Mouse (Mus musculus): ENCODE results near the gene Rnf150. TPM values are rescaled to one million over a fixed set of nuclear protein-coding genes. Genes with fewer than 3 reads are reported as not detected.

Rnf150 gene
- polyA plus RNA-seq, 1 experiment from 2014 or later, result 1.7 TPM

- H3K4me2 ChIP-seq (ENCODE audit: low read depth), result no peak overlapping the region
- no peak overlapping the region for H3K9ac ChIP-seq (ENCODE audit: low read length)
- DNase-seq (ENCODE audit: low spot score), result no peak
- H3K9me3 ChIP-seq (ENCODE audit: control insufficient read depth, low read length), result no peaks in the 10 kb centered on the region
- no peaks in the 10 kb centered on the region for H3K4me1 ChIP-seq (ENCODE audit: control insufficient read depth, insufficient read depth, low read length)
- no peak for ATAC-seq (ENCODE audit: insufficient read depth, low FRiP score, low TSS enrichment)
- no peaks in the 10 kb centered on the region for H3K27me3 ChIP-seq (ENCODE audit: control insufficient read depth, insufficient read depth, low read length)
- no peak overlapping the region for H3K4me3 ChIP-seq (ENCODE audit: low read depth, low read length)
- 87% methylated on average over 8 of the region's 8 CpGs for WGBS
- H3K36me3 ChIP-seq (ENCODE audit: control insufficient read depth, insufficient read depth, low read length), result no peaks in the 10 kb centered on the region
- no peak overlapping the region for H3K27ac ChIP-seq (ENCODE audit: low read depth, low read length)
Measured at GRCm38 (mm10) chr8:82898459-82898841, 35.3 kb downstream of the Rnf150 start.

DNA sequence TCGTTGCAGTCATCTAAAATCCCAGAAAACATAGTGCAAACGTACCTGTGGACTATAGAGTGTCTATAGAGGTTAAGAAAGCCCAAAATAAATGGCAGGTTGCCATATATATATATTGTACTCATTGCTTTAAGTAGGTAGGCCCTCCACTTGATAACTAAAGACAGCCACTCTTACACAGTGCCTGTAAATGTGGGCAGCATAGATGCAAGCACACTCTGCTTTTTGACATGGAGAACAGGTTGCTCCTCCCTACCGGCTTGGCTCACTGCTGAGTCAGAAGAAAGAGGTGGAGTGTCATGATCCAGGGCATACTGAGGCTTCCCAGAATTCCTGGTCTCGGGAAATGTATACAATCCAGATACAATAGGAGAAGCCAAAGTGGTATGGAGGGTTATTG, 37.8 kb downstream of the Rnf150 start:
- Histone ChIP-seq H3K9ac (ENCODE audit: low read length) (no peak overlapping the region), H3K9me3 (ENCODE audit: control insufficient read depth, low read length) (no peaks in the 10 kb centered on the region), H3K27ac (ENCODE audit: low read depth, low read length) (no peak overlapping the region), H3K36me3 (ENCODE audit: control insufficient read depth, insufficient read depth, low read length) (no peaks in the 10 kb centered on the region), H3K27me3 (ENCODE audit: control insufficient read depth, insufficient read depth, low read length) (no peaks in the 10 kb centered on the region), H3K4me1 (ENCODE audit: control insufficient read depth, insufficient read depth, low read length) (no peaks in the 10 kb centered on the region), H3K4me2 (ENCODE audit: low read depth) (no peak overlapping the region), H3K4me3 (ENCODE audit: low read depth, low read length) (no peak overlapping the region)
- 91% methylated on average over 4 of the region's 4 CpGs for WGBS
- DNase-seq (ENCODE audit: low spot score) (no peak), ATAC-seq (ENCODE audit: insufficient read depth, low FRiP score, low TSS enrichment) (no peak)

DNA sequence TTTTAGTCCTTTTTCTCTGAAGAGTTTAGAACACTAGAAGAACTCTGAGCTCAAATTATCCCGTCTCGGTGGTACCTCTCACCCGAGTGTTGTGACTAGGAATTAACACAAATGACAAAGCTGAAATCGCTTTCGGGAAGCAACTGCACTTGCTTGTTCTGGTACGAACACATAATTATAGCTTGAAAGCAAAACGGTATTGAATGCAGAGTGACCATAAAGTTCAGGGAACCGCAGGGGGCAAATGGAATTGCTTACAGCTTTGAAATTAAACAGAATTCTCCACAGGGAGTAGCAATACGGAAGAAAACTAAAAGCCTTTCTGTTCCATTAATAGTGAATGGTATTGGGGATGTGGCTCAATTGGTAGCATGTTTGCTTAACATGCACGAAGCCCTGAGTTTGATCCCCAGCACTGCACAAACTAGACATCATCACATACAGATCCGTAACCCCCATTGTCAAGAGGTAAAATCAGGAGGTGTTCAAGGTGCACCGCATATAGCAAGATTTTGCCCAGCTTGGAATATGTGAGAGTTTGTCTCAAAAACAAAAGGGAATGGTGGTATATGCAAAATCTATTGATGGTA, 38.5 kb downstream of the Rnf150 start:
- Histone ChIP-seq H3K27ac (ENCODE audit: low read depth, low read length) (no peak overlapping the region), H3K4me2 (ENCODE audit: low read depth) (no peak overlapping the region), H3K4me3 (ENCODE audit: low read depth, low read length) (no peak overlapping the region), H3K36me3 (ENCODE audit: control insufficient read depth, insufficient read depth, low read length) (no peaks in the 10 kb centered on the region), H3K27me3 (ENCODE audit: control insufficient read depth, insufficient read depth, low read length) (no peaks in the 10 kb centered on the region), H3K9ac (ENCODE audit: low read length) (no peak overlapping the region), H3K9me3 (ENCODE audit: control insufficient read depth, low read length) (no peaks in the 10 kb centered on the region), H3K4me1 (ENCODE audit: control insufficient read depth, insufficient read depth, low read length) (no peaks in the 10 kb centered on the region)
- 67% methylated on average over 12 of the region's 12 CpGs for WGBS
- DNase-seq (ENCODE audit: low spot score) (no peak), ATAC-seq (ENCODE audit: insufficient read depth, low FRiP score, low TSS enrichment) (no peak)

GRCm38 (mm10) chr8:82903497-82903896, 40.3 kb downstream of the Rnf150 start:
- Histone ChIP-seq H3K4me2 (ENCODE audit: low read depth) (no peak overlapping the region), H3K27me3 (ENCODE audit: control insufficient read depth, insufficient read depth, low read length) (no peaks in the 10 kb centered on the region), H3K36me3 (ENCODE audit: control insufficient read depth, insufficient read depth, low read length) (no peaks in the 10 kb centered on the region), H3K9me3 (ENCODE audit: control insufficient read depth, low read length) (no peaks in the 10 kb centered on the region), H3K9ac (ENCODE audit: low read length) (no peak overlapping the region), H3K27ac (ENCODE audit: low read depth, low read length) (no peak overlapping the region), H3K4me3 (ENCODE audit: low read depth, low read length) (no peak overlapping the region), H3K4me1 (ENCODE audit: control insufficient read depth, insufficient read depth, low read length) (no peaks in the 10 kb centered on the region)
- 89% methylated on average over 3 of the region's 3 CpGs for WGBS
- ATAC-seq (ENCODE audit: insufficient read depth, low FRiP score, low TSS enrichment), result no peak
- DNase-seq (ENCODE audit: low spot score), result no peak

DNA sequence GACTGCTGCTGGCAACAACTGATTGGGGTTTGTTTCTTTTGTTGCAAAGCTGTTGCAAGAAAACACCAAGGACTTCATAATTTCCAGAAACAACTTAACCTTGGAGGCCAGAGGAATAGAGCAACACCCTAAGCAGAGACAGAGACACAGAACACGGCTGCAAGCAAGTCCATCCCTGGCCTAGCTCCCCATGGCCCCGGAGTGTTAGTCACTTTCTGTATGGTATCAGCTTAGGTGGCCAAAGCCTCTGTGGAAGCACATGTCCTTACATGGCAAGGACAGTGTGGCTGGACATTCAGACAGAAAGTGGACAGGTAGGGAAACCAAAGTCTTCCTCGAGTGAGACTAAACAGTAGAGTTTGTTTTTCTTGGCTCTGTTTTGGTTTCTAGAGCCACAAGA, 44.1 kb downstream of the Rnf150 start:
- H3K9ac ChIP-seq (ENCODE audit: low read length), result no peak overlapping the region
- H3K27me3 ChIP-seq (ENCODE audit: control insufficient read depth, insufficient read depth, low read length), result no peaks in the 10 kb centered on the region
- no peaks in the 10 kb centered on the region for H3K9me3 ChIP-seq (ENCODE audit: control insufficient read depth, low read length)
- no peak overlapping the region for H3K4me2 ChIP-seq (ENCODE audit: low read depth)
- 91% methylated on average over 3 of the region's 3 CpGs for WGBS
- H3K36me3 ChIP-seq (ENCODE audit: control insufficient read depth, insufficient read depth, low read length), result no peaks in the 10 kb centered on the region
- H3K4me1 ChIP-seq (ENCODE audit: control insufficient read depth, insufficient read depth, low read length), result no peaks in the 10 kb centered on the region
- H3K4me3 ChIP-seq (ENCODE audit: low read depth, low read length), result no peak overlapping the region
- no peak overlapping the region for H3K27ac ChIP-seq (ENCODE audit: low read depth, low read length)
- DNase-seq (ENCODE audit: low spot score), result no peak
- no peak for ATAC-seq (ENCODE audit: insufficient read depth, low FRiP score, low TSS enrichment)

GRCm38 (mm10) chr8:82911436-82911835, 48.3 kb downstream of the Rnf150 start:
- H3K36me3 ChIP-seq (ENCODE audit: control insufficient read depth, insufficient read depth, low read length), result no peaks in the 10 kb centered on the region
- H3K4me2 ChIP-seq (ENCODE audit: low read depth), result no peak overlapping the region
- H3K4me3 ChIP-seq (ENCODE audit: low read depth, low read length), result no peak overlapping the region
- no peak overlapping the region for H3K27ac ChIP-seq (ENCODE audit: low read depth, low read length)
- no peaks in the 10 kb centered on the region for H3K27me3 ChIP-seq (ENCODE audit: control insufficient read depth, insufficient read depth, low read length)
- ATAC-seq (ENCODE audit: insufficient read depth, low FRiP score, low TSS enrichment) (no peak), DNase-seq (ENCODE audit: low spot score) (no peak)
- no peaks in the 10 kb centered on the region for H3K4me1 ChIP-seq (ENCODE audit: control insufficient read depth, insufficient read depth, low read length)
- H3K9ac ChIP-seq (ENCODE audit: low read length), result no peak overlapping the region
- no peaks in the 10 kb centered on the region for H3K9me3 ChIP-seq (ENCODE audit: control insufficient read depth, low read length)

DNA sequence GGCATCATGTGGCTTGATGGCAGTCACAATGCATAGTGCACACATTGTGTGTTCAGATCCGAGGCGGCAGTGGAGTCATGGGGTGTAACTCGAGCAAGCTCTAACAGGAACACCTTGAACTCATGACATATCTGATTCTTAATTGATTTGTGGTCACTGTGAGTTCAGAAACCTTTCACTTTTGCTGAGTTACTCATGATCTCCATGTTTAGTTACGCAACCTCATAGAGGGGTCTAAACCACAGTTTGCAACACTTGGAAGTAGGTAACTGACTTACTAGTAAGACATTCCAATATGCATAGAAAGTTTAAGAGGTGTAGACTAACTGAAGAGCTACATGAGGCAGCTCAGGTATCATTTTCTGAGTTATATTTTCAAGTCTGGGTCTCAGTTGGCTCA, 49.1 kb downstream of the Rnf150 start:
- H3K27me3 ChIP-seq (ENCODE audit: control insufficient read depth, insufficient read depth, low read length), result no peaks in the 10 kb centered on the region
- no peak overlapping the region for H3K4me2 ChIP-seq (ENCODE audit: low read depth)
- H3K9ac ChIP-seq (ENCODE audit: low read length), result no peak overlapping the region
- no peaks in the 10 kb centered on the region for H3K9me3 ChIP-seq (ENCODE audit: control insufficient read depth, low read length)
- DNase-seq (ENCODE audit: low spot score), result no peak
- H3K4me1 ChIP-seq (ENCODE audit: control insufficient read depth, insufficient read depth, low read length), result no peaks in the 10 kb centered on the region
- WGBS, result 85% methylated on average over 4 of the region's 4 CpGs
- ATAC-seq (ENCODE audit: insufficient read depth, low FRiP score, low TSS enrichment), result no peak
- H3K36me3 ChIP-seq (ENCODE audit: control insufficient read depth, insufficient read depth, low read length), result no peaks in the 10 kb centered on the region
- no peak overlapping the region for H3K4me3 ChIP-seq (ENCODE audit: low read depth, low read length)
- H3K27ac ChIP-seq (ENCODE audit: low read depth, low read length), result no peak overlapping the region

GRCm38 (mm10) chr8:82914543-82914942, 51.4 kb downstream of the Rnf150 start:
- no peaks in the 10 kb centered on the region for H3K36me3 ChIP-seq (ENCODE audit: control insufficient read depth, insufficient read depth, low read length)
- H3K4me2 ChIP-seq (ENCODE audit: low read depth), result no peak overlapping the region
- H3K27ac ChIP-seq (ENCODE audit: low read depth, low read length), result no peak overlapping the region
- no peaks in the 10 kb centered on the region for H3K4me1 ChIP-seq (ENCODE audit: control insufficient read depth, insufficient read depth, low read length)
- ATAC-seq (ENCODE audit: insufficient read depth, low FRiP score, low TSS enrichment) (no peak), DNase-seq (ENCODE audit: low spot score) (no peak)
- no peak overlapping the region for H3K4me3 ChIP-seq (ENCODE audit: low read depth, low read length)
- H3K9ac ChIP-seq (ENCODE audit: low read length), result no peak overlapping the region
- 95% methylated on average over 3 of the region's 3 CpGs for WGBS
- H3K9me3 ChIP-seq (ENCODE audit: control insufficient read depth, low read length), result no peaks in the 10 kb centered on the region
- H3K27me3 ChIP-seq (ENCODE audit: control insufficient read depth, insufficient read depth, low read length), result no peaks in the 10 kb centered on the region

GRCm38 (mm10) chr8:82916851-82917539, 53.8 kb downstream of the Rnf150 start:
- no peak overlapping the region for H3K27ac ChIP-seq (ENCODE audit: low read depth, low read length)
- H3K4me2 ChIP-seq (ENCODE audit: low read depth), result no peak overlapping the region
- no peaks in the 10 kb centered on the region for H3K9me3 ChIP-seq (ENCODE audit: control insufficient read depth, low read length)
- peaks cover 7% of the 10 kb centered on the region for H3K4me1 ChIP-seq (ENCODE audit: control insufficient read depth, insufficient read depth, low read length)
- ATAC-seq (ENCODE audit: insufficient read depth, low FRiP score, low TSS enrichment) (no peak), DNase-seq (ENCODE audit: low spot score) (no peak)
- H3K4me3 ChIP-seq (ENCODE audit: low read depth, low read length), result no peak overlapping the region
- no peaks in the 10 kb centered on the region for H3K27me3 ChIP-seq (ENCODE audit: control insufficient read depth, insufficient read depth, low read length)
- 81% methylated on average over 1 of the region's 1 CpGs for WGBS
- H3K36me3 ChIP-seq (ENCODE audit: control insufficient read depth, insufficient read depth, low read length), result no peaks in the 10 kb centered on the region
- H3K9ac ChIP-seq (ENCODE audit: low read length), result no peak overlapping the region
